Mouse (Mus musculus) embryonic facial prominence, embryonic 12.5 days (tissue): Measurements from ENCODE around the gene Ubr7. TPM values are rescaled to one million over a fixed set of nuclear protein-coding genes. Genes with fewer than 3 reads are reported as not detected.

Experiments used
- ATAC-seq: fragments of 200-750 bp; cut with Nextera tagmentation; 2 replicates; pipeline ENCODE4 v1.8.0; 2017; ENCODE audit not compliant: insufficient number of reproducible peaks, insufficient read depth, low FRiP score, low TSS enrichment
- H3K27ac ChIP-seq: fragments of 300-500 bp; sonication (generic); 2 replicates; pipeline ENCODE4 v1.5.1; 2016; ENCODE audit warnings: mild to moderate bottlenecking
- H3K27me3 ChIP-seq: fragments of 300-500 bp; sonication (generic); 2 replicates; pipeline ENCODE4 v1.6.1; 2016; ENCODE audit warnings: mild to moderate bottlenecking, moderate library complexity
- H3K36me3 ChIP-seq: fragments of 300-500 bp; sonication (generic); 2 replicates; pipeline ENCODE4 v1.6.1; 2016; ENCODE audit warnings: mild to moderate bottlenecking
- H3K4me1 ChIP-seq: fragments of 300-500 bp; sonication (generic); 2 replicates; pipeline ENCODE4 v1.6.1; 2016
- H3K4me2 ChIP-seq: fragments of 300-500 bp; sonication (generic); replicated peaks from 2 replicates; pipeline ENCODE4 v1.6.1; 2016; ENCODE audit warnings: mild to moderate bottlenecking, moderate library complexity
- H3K4me3 ChIP-seq: fragments of 300-500 bp; sonication (generic); 2 replicates; pipeline ENCODE4 v1.5.1; 2016; ENCODE audit warnings: mild to moderate bottlenecking
- H3K9ac ChIP-seq: fragments of 300-500 bp; sonication (generic); 2 replicates; pipeline ENCODE4 v1.6.1; 2016; ENCODE audit warnings: mild to moderate bottlenecking, moderate library complexity
- H3K9me3 ChIP-seq: fragments of 300-500 bp; sonication (generic); 2 replicates; pipeline ENCODE4 v1.6.1; 2016; ENCODE audit warnings: mild to moderate bottlenecking, moderate library complexity
- WGBS: fragments of 180-500 bp; shearing (Covaris S2); methylation state at CpG from one replicate; pipeline ENCODE4 v1.1.7; 2016; 5-methylcytosine and 5-hydroxymethylcytosine counted together
- polyA plus RNA-seq: library from polyadenylated mRNA; unstranded; fragments of >200 nt; fragmentation: Nextera tagmentation; extraction: Ambion mirVana; gene quantifications from 2 replicates; pipeline ENCODE4 v1.2.1, GENCODE M21; 2016

Gene Ubr7
- polyA plus RNA-seq, 1 experiment from 2014 or later, result 51.6 TPM

- Histone ChIP-seq H3K4me1 (peaks cover 6% of the 10 kb centered on the region; the same call in 1 of the 2 replicates), H3K9me3 (no peaks in the 10 kb centered on the region), H3K36me3 (no peaks in the 10 kb centered on the region), H3K9ac (no peak overlapping the region), H3K27ac (no peak overlapping the region), H3K4me2 (no peak overlapping the region), H3K4me3 (no peak overlapping the region), H3K27me3 (no peaks in the 10 kb centered on the region)
- ATAC-seq, result no peak
- 64% methylated on average over 6 of the region's 6 CpGs for WGBS
These were observed 33.9 kb upstream of the Ubr7 start for GRCm38 (mm10) chr12:102723861-102724260.

- H3K9me3 ChIP-seq, result no peaks in the 10 kb centered on the region
- H3K27ac ChIP-seq, result no peak overlapping the region
- no peaks in the 10 kb centered on the region for H3K27me3 ChIP-seq
- no peaks in the 10 kb centered on the region for H3K36me3 ChIP-seq
- H3K4me1 ChIP-seq, result 0 out of 2 replicates have a peak, but pooled peaks cover 7% of the 10 kb centered on the region
- no peak overlapping the region for H3K4me2 ChIP-seq
- WGBS, result 91% methylated on average over 6 of the region's 6 CpGs
- no peak overlapping the region for H3K9ac ChIP-seq
- H3K4me3 ChIP-seq, result no peak overlapping the region
- no peak for ATAC-seq
These were observed 32.6 kb upstream of the Ubr7 start for GRCm38 (mm10) chr12:102725146-102725545.

GRCm38 (mm10) chr12:102725761-102726175, 32.0 kb upstream of the Ubr7 start:
- H3K36me3 ChIP-seq, result no peaks in the 10 kb centered on the region
- H3K27ac ChIP-seq, result no peak overlapping the region
- H3K27me3 ChIP-seq, result no peaks in the 10 kb centered on the region
- no peak for ATAC-seq
- no peaks in the 10 kb centered on the region for H3K9me3 ChIP-seq
- H3K9ac ChIP-seq, result no peak overlapping the region
- no peak overlapping the region for H3K4me3 ChIP-seq
- 73% methylated on average over 7 of the region's 7 CpGs for WGBS
- peaks cover 11% of the 10 kb centered on the region; the same call in 1 of the 2 replicates for H3K4me1 ChIP-seq
- no peak overlapping the region for H3K4me2 ChIP-seq

- no peak overlapping the region for H3K9ac ChIP-seq
- ATAC-seq, result peak; percentile 92
- H3K27me3 ChIP-seq, result no peaks in the 10 kb centered on the region
- H3K27ac ChIP-seq, result peak overlapping the region; percentile 86
- H3K4me1 ChIP-seq, result peaks cover 19% of the 10 kb centered on the region; the same call in 1 of the 2 replicates
- no peaks in the 10 kb centered on the region for H3K9me3 ChIP-seq
- 0 out of 2 replicates have a peak overlapping the region, but pooled peaks have one; percentile 9 for H3K4me3 ChIP-seq
- H3K36me3 ChIP-seq, result no peaks in the 10 kb centered on the region
- H3K4me2 ChIP-seq, result peak overlapping the region; percentile 43
- WGBS, result 35% methylated on average over 26 of the region's 26 CpGs
These were observed 27.6 kb upstream of the Ubr7 start for GRCm38 (mm10) chr12:102729855-102730797.

- H3K27me3 ChIP-seq, result no peaks in the 10 kb centered on the region
- H3K4me2 ChIP-seq, result peak overlapping the region; percentile 43
- H3K9me3 ChIP-seq, result no peaks in the 10 kb centered on the region
- WGBS, result 42% methylated on average over 16 of the region's 16 CpGs
- peak overlapping the region; percentile 86 for H3K27ac ChIP-seq
- no peak overlapping the region for H3K9ac ChIP-seq
- H3K36me3 ChIP-seq, result no peaks in the 10 kb centered on the region
- peak; percentile 18; the same call in 1 of the 2 replicates for ATAC-seq
- H3K4me1 ChIP-seq, result peaks cover 17% of the 10 kb centered on the region; the same call in 1 of the 2 replicates
- 0 out of 2 replicates have a peak overlapping the region, but pooled peaks have one; percentile 4 for H3K4me3 ChIP-seq
These were observed 26.8 kb upstream of the Ubr7 start for GRCm38 (mm10) chr12:102730798-102731619.

- Histone ChIP-seq H3K4me2 (no peak overlapping the region), H3K4me1 (peaks cover 17% of the 10 kb centered on the region; the same call in 1 of the 2 replicates), H3K4me3 (no peak overlapping the region), H3K27me3 (no peaks in the 10 kb centered on the region), H3K9ac (no peak overlapping the region), H3K27ac (no peak overlapping the region), H3K36me3 (no peaks in the 10 kb centered on the region), H3K9me3 (no peaks in the 10 kb centered on the region)
- no peak for ATAC-seq
- 14% methylated on average over 4 of the region's 5 CpGs for WGBS
These were observed 24.4 kb upstream of the Ubr7 start for GRCm38 (mm10) chr12:102733381-102733780.

- Histone ChIP-seq H3K9ac (no peak overlapping the region), H3K27me3 (no peaks in the 10 kb centered on the region), H3K4me2 (no peak overlapping the region), H3K9me3 (no peaks in the 10 kb centered on the region), H3K36me3 (0 out of 2 replicates have a peak, but pooled peaks cover 2% of the 10 kb centered on the region), H3K27ac (no peak overlapping the region), H3K4me1 (peaks cover 9% of the 10 kb centered on the region), H3K4me3 (no peak overlapping the region)
- 84% methylated on average over 5 of the region's 5 CpGs for WGBS
- ATAC-seq, result no peak
These were observed 18.7 kb upstream of the Ubr7 start for GRCm38 (mm10) chr12:102739096-102739495.

- Histone ChIP-seq H3K27me3 (no peaks in the 10 kb centered on the region), H3K9me3 (no peaks in the 10 kb centered on the region), H3K9ac (no peak overlapping the region), H3K36me3 (0 out of 2 replicates have a peak, but pooled peaks cover 2% of the 10 kb centered on the region), H3K4me3 (no peak overlapping the region), H3K4me2 (no peak overlapping the region), H3K27ac (no peak overlapping the region), H3K4me1 (peaks cover 17% of the 10 kb centered on the region)
- WGBS, result 69% methylated on average over 3 of the region's 3 CpGs
- no peak for ATAC-seq
These were observed 17.5 kb upstream of the Ubr7 start for GRCm38 (mm10) chr12:102740285-102740684.

- H3K4me2 ChIP-seq, result no peak overlapping the region
- WGBS, result 88% methylated on average over 7 of the region's 7 CpGs
- ATAC-seq, result no peak
These were observed 15.7 kb upstream of the Ubr7 start for GRCm38 (mm10) chr12:102742056-102742455.

GRCm38 (mm10) chr12:102743036-102743588, 14.7 kb upstream of the Ubr7 start:
- H3K4me3 ChIP-seq, result peak overlapping the region; percentile 90
- H3K4me1 ChIP-seq, result peaks cover 17% of the 10 kb centered on the region
- no peaks in the 10 kb centered on the region for H3K27me3 ChIP-seq
- peak overlapping the region; percentile 88 for H3K9ac ChIP-seq
- ATAC-seq, result peak; percentile 5; the same call in 1 of the 2 replicates
- under 1% methylated on average over 33 of the region's 33 CpGs for WGBS
- H3K36me3 ChIP-seq, result peaks cover 3% of the 10 kb centered on the region; the same call in 1 of the 2 replicates
- H3K9me3 ChIP-seq, result no peaks in the 10 kb centered on the region
- H3K27ac ChIP-seq, result peak overlapping the region; percentile 87
- H3K4me2 ChIP-seq, result peak overlapping the region; percentile 66

More at GRCm38 (mm10) chr12:102742056-102742455, 15.7 kb upstream of the Ubr7 start:
- Histone ChIP-seq H3K27ac (no peak overlapping the region), H3K27me3 (no peaks in the 10 kb centered on the region), H3K4me1 (peaks cover 17% of the 10 kb centered on the region), H3K9ac (0 out of 2 replicates have a peak overlapping the region, but pooled peaks have one; percentile 88), H3K36me3 (0 out of 2 replicates have a peak, but pooled peaks cover 2% of the 10 kb centered on the region), H3K4me3 (no peak overlapping the region), H3K9me3 (no peaks in the 10 kb centered on the region)
